Mouse (Mus musculus): ENCODE data around the gene Cep152. TPM values are rescaled to one million over a fixed set of nuclear protein-coding genes. Genes with fewer than 3 reads are reported as not detected.

Gene Cep152
- polyA plus RNA-seq, 1 experiment from 2014 or later: 3.4 TPM

GRCm38 (mm10) chr2:125541451-125541850 is 83.5 kb downstream of the Cep152 start:
- WGBS: 80% methylated on average over 7 of the region's 7 CpGs
- Histone ChIP-seq H3K27me3 (no peaks in the 10 kb centered on the region), H3K36me3 (no peaks in the 10 kb centered on the region), H3K9me3 (no peaks in the 10 kb centered on the region), H3K4me1 (replicated peaks) (no peaks in the 10 kb centered on the region), H3K27ac (no peak overlapping the region), H3K4me2 (no peak overlapping the region), H3K4me3 (no peak overlapping the region), H3K9ac (no peak overlapping the region)
- no peak for ATAC-seq (ENCODE audit: low FRiP score)

GRCm38 (mm10) chr2:125540579-125540978 is 84.3 kb downstream of the Cep152 start:
- no peak overlapping the region for H3K27ac ChIP-seq
- H3K9me3 ChIP-seq: no peaks in the 10 kb centered on the region
- no peak overlapping the region for H3K4me3 ChIP-seq
- no peaks in the 10 kb centered on the region for H3K4me1 ChIP-seq (replicated peaks)
- H3K9ac ChIP-seq: no peak overlapping the region
- no peaks in the 10 kb centered on the region for H3K36me3 ChIP-seq
- ATAC-seq (ENCODE audit: low FRiP score): no peak
- WGBS: 84% methylated on average over 7 of the region's 7 CpGs
- H3K27me3 ChIP-seq: no peaks in the 10 kb centered on the region
- no peak overlapping the region for H3K4me2 ChIP-seq

- ATAC-seq (ENCODE audit: low FRiP score): no peak
- no peaks in the 10 kb centered on the region for H3K9me3 ChIP-seq
- H3K4me1 ChIP-seq (replicated peaks): no peaks in the 10 kb centered on the region
- H3K27me3 ChIP-seq: no peaks in the 10 kb centered on the region
- H3K36me3 ChIP-seq: no peaks in the 10 kb centered on the region
- no peak overlapping the region for H3K4me2 ChIP-seq
- no peak overlapping the region for H3K27ac ChIP-seq
- H3K4me3 ChIP-seq: no peak overlapping the region
- H3K9ac ChIP-seq: no peak overlapping the region
- 82% methylated on average over 3 of the region's 3 CpGs for WGBS
These were observed 85.3 kb downstream of the Cep152 start for GRCm38 (mm10) chr2:125539640-125540039.

- Histone ChIP-seq H3K4me3 (no peak overlapping the region), H3K27me3 (no peaks in the 10 kb centered on the region), H3K36me3 (no peaks in the 10 kb centered on the region), H3K9ac (no peak overlapping the region), H3K4me1 (replicated peaks) (no peaks in the 10 kb centered on the region), H3K9me3 (no peaks in the 10 kb centered on the region), H3K27ac (no peak overlapping the region), H3K4me2 (no peak overlapping the region)
- WGBS: 78% methylated on average over 6 of the region's 6 CpGs
- no peak for ATAC-seq (ENCODE audit: low FRiP score)
These were observed 94.2 kb downstream of the Cep152 start for GRCm38 (mm10) chr2:125530665-125531064.

- H3K4me1 ChIP-seq (replicated peaks): no peaks in the 10 kb centered on the region
- H3K4me2 ChIP-seq: no peak overlapping the region
- ATAC-seq (ENCODE audit: low FRiP score): no peak
- H3K27me3 ChIP-seq: no peaks in the 10 kb centered on the region
- no peaks in the 10 kb centered on the region for H3K36me3 ChIP-seq
- no peak overlapping the region for H3K9ac ChIP-seq
- H3K9me3 ChIP-seq: no peaks in the 10 kb centered on the region
- no peak overlapping the region for H3K4me3 ChIP-seq
- no peak overlapping the region for H3K27ac ChIP-seq
- WGBS: 87% methylated on average over 5 of the region's 5 CpGs
These were observed 98.3 kb downstream of the Cep152 start for GRCm38 (mm10) chr2:125526566-125526965.

- no peak overlapping the region for H3K27ac ChIP-seq
- H3K27me3 ChIP-seq: no peaks in the 10 kb centered on the region
- no peak for ATAC-seq (ENCODE audit: low FRiP score)
- H3K4me3 ChIP-seq: no peak overlapping the region
- no peaks in the 10 kb centered on the region for H3K9me3 ChIP-seq
- H3K36me3 ChIP-seq: no peaks in the 10 kb centered on the region
- 93% methylated on average over 2 of the region's 2 CpGs for WGBS
- H3K4me2 ChIP-seq: no peak overlapping the region
- H3K4me1 ChIP-seq (replicated peaks): no peaks in the 10 kb centered on the region
- H3K9ac ChIP-seq: no peak overlapping the region
These were observed 99.4 kb downstream of the Cep152 start for GRCm38 (mm10) chr2:125525484-125525883.

- H3K4me2 ChIP-seq: no peak overlapping the region
- no peaks in the 10 kb centered on the region for H3K4me1 ChIP-seq (replicated peaks)
- 29% methylated on average over 4 of the region's 4 CpGs for WGBS
- no peaks in the 10 kb centered on the region for H3K36me3 ChIP-seq
- no peaks in the 10 kb centered on the region for H3K9me3 ChIP-seq
- H3K27ac ChIP-seq: no peak overlapping the region
- ATAC-seq (ENCODE audit: low FRiP score): no peak
- H3K4me3 ChIP-seq: no peak overlapping the region
- no peaks in the 10 kb centered on the region for H3K27me3 ChIP-seq
- H3K9ac ChIP-seq: no peak overlapping the region
These were observed 108.3 kb downstream of the Cep152 start for GRCm38 (mm10) chr2:125516594-125516993.

- H3K36me3 ChIP-seq: no peaks in the 10 kb centered on the region
- no peak overlapping the region for H3K9ac ChIP-seq
- H3K4me3 ChIP-seq: no peak overlapping the region
- no peak for ATAC-seq (ENCODE audit: low FRiP score)
- no peaks in the 10 kb centered on the region for H3K9me3 ChIP-seq
- H3K27me3 ChIP-seq: no peaks in the 10 kb centered on the region
- no peak overlapping the region for H3K27ac ChIP-seq
- H3K4me1 ChIP-seq (replicated peaks): no peaks in the 10 kb centered on the region
- H3K4me2 ChIP-seq: no peak overlapping the region
- 72% methylated on average over 12 of the region's 12 CpGs for WGBS
These were observed 109.4 kb downstream of the Cep152 start for GRCm38 (mm10) chr2:125515291-125516057.

- no peak for ATAC-seq (ENCODE audit: low FRiP score)
- no peaks in the 10 kb centered on the region for H3K9me3 ChIP-seq
- 77% methylated on average over 3 of the region's 3 CpGs for WGBS
These were observed 110.5 kb downstream of the Cep152 start for GRCm38 (mm10) chr2:125514391-125514790.

More at GRCm38 (mm10) chr2:125514391-125514790, 110.5 kb downstream of the Cep152 start:
- no peak overlapping the region for H3K9ac ChIP-seq
- H3K4me2 ChIP-seq: no peak overlapping the region
- no peak overlapping the region for H3K27ac ChIP-seq
- no peaks in the 10 kb centered on the region for H3K4me1 ChIP-seq (replicated peaks)
- H3K36me3 ChIP-seq: no peaks in the 10 kb centered on the region
- no peak overlapping the region for H3K4me3 ChIP-seq
- no peaks in the 10 kb centered on the region for H3K27me3 ChIP-seq

Other genes with a start within 250 kb of the Cep152 start
- 0.12 and 0.17 TPM in 2 replicates for gene Gm9913, start 120.0 kb downstream of the Cep152 start, polyA plus RNA-seq (2015; fragmentation: Nextera tagmentation; extraction: Ambion mirVana)
- gene Fbn1, start 117.1 kb downstream of the Cep152 start, polyA plus RNA-seq (2015; fragmentation: Nextera tagmentation; extraction: Ambion mirVana): 2.7 and 3.8 TPM in 2 replicates
- gene Eid1, start 48.0 kb upstream of the Cep152 start, polyA plus RNA-seq (2015; fragmentation: Nextera tagmentation; extraction: Ambion mirVana): 398 and 400 TPM in 2 replicates
- gene Shc4, start 99.0 kb upstream of the Cep152 start, polyA plus RNA-seq (2015; fragmentation: Nextera tagmentation; extraction: Ambion mirVana): 2.8 and 3.0 TPM in 2 replicates
- 28.8 and 29.3 TPM in 2 replicates for gene Secisbp2l, start 157.8 kb upstream of the Cep152 start, polyA plus RNA-seq (2015; fragmentation: Nextera tagmentation; extraction: Ambion mirVana)
- 31.6 and 33.7 TPM in 2 replicates for gene Galk2, start 234.0 kb upstream of the Cep152 start, polyA plus RNA-seq (2015; fragmentation: Nextera tagmentation; extraction: Ambion mirVana)
- gene Cops2, start 234.0 kb upstream of the Cep152 start, polyA plus RNA-seq (2015; fragmentation: Nextera tagmentation; extraction: Ambion mirVana): 74.6 and 75.1 TPM in 2 replicates

Measured in hindbrain, embryonic 13.5 days (tissue).